Mouse (Mus musculus) activated CD4-positive, CD25-positive, alpha-beta regulatory T cell, adult 9 weeks (primary cell): Measurements from ENCODE around the gene Phyhd1. TPM values are rescaled to one million over a fixed set of nuclear protein-coding genes. Genes with fewer than 3 reads are reported as not detected.

Experiments used
- polyA plus RNA-seq: library from polyadenylated mRNA; unstranded; fragments of 100-300 nt; shearing (Covaris generic); gene quantifications from one replicate; pipeline ENCODE4 v1.2.1, GENCODE M21; 2017

Phyhd1 gene
- polyA plus RNA-seq, result 7.2 TPM

DNA sequence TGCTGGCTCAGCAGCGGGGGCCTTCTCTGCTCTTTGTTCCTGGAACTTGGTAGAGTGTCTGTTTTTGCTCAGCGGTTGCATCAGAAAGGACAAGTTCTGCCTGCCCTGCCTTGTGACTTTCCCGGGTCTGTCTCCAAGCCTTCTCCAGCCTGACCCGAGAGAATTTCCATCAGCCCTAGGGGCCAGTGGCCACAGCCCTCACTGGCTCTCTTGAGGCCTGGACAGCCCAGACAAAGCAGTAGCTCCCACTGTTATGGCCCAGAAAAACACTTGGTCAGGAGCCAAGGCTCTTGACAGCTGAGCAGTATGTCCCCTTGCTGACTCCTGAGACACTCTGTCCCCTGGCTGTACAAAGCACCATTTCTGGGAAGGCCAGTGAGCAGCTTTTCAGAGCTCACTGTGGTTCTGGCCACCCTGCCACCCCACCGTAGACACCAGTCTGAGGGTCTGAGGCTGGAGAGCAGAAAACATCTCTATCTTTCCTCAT lies at the start of gene Phyhd1:
TSS of gene Phyhd1 (plus strand) at position 437 of the 487 bp plus-strand sequence.

DNA sequence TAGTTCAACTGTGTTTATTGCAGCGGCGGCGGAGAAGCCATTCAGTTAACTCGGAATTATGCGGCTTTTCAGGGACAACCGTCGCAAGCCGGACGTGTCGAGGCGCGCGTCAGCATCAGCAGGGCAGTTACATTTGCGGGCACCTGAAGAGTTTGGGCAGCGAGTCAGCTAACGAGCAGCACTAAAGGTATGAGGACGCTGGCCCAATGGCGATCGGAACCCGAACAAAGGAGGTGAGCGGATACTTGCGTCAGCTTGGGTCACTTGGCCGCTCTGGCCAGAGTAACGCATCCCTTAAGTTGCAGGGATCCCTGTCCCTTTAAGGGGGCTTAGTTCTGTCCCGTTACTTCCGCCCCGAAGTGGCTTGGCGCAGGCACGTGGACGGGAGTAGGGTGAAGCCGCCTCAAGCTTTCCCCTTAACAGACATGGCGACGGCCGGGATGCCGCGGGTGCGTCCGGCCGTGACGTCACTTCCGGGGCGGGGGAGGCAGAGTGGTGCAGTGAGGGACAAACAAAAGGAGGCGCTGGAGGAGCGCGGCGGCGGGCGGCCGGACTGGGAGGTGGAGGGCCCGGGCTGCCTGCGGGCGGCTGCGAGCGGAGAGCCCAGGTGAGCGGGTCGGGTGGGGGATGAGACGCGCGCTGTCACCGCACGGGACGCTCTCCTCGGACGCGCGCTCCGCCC lies 28.7 kb upstream of the Phyhd1 start, which contains the start of gene Lrrc8a:
TSS of gene Lrrc8a (plus strand) at position 517 of the 682 bp plus-strand sequence.

DNA sequence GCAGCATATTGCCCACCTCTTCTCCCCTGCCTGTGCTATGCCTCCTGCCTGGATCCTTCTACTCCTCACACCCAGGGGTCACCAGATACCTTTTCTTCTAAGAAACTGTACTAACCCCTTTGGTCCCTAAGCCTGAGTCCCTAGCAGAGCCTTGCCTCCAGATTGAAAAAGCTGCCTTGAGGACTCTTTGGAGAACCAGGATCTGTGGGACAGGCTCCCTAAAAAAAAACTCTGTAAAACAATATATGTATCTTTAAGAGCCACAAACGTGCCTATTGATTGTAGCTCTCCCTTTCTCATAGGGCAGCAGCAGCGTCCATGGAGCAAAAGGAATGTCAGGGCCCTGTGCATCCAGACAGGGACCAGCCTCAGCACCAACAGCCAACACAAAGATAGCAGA lies 25.7 kb upstream of the Phyhd1 start, which contains the start of gene Gm28035:
TSS of gene Gm28035 (plus strand) at position 301 of the 400 bp plus-strand sequence.

DNA sequence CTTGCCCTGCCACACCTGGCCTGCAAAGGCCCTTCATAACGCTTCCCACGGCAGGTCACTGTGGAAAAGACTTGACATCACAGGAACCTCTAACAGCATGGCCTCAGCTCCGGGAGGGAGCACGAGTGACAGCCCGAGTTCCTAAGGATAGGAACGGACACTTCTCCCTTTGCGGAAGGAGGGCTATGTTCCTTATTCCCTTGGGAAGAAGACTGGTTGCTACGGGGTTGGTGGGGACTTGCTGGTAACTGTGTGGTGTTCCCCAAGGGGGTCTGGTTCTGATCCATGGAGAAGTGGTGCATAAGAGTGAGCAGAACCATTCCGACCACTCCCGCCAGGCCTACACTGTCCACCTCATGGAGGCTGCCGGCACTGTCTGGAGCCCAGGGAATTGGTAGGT lies 14.7 kb downstream of the Phyhd1 start, which contains the start of gene Gm28038:
TSS of gene Gm28038 (plus strand) at position 301 of the 400 bp plus-strand sequence.

DNA sequence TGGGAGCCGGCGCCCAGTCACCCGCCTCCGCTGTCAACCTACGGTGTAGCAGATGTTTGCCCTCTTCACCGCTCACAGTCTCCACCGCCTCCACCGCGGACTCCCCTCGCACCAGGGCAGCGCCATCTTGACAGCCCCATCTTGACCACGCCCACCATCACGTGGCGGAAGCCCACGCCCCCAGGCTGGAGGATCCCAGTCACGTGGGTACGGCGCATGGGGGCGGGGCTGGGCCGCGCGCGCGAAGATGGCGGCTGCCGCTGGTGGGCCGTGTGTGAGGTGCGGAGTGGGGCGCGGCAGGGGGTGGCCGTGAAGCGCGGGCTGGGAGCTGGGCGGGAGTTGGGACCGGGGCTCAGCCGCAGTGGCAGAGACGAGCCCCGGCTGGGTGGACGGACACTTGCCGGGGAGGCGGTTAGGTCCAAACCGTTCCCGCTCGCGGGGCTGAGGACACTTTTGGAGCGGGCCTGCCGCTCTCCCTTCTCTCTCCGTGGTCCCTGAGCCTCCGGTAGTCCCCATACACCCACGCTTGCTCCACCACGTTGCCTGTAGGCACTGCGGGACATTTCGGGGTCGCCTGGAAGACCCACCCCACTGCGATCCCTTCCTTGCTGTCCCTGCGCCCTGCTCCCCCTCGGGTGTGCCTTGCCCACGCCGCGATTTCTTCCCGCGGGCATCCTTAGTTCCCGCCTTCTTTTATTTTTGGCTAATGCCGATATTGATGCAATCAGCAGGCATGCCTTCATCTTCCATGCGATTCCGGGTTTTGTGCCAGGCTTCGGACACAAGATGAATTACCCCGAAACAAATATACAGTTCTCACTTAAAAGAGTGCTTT lies 20.4 kb downstream of the Phyhd1 start, which contains the start of the genes Dolk and Nup188:
TSS of gene Dolk (minus strand) at position 143 of the 835 bp plus-strand sequence.
TSS of gene Nup188 (plus strand) at position 206 of the 835 bp plus-strand sequence.

Other genes with a start within 250 kb of the Phyhd1 start
- gene Wdr34, start 217.3 kb upstream of the Phyhd1 start, polyA plus RNA-seq, result 1.3 TPM
- gene Set, start 208.8 kb upstream of the Phyhd1 start, polyA plus RNA-seq, result 144 TPM
- gene Pkn3, start 188.5 kb upstream of the Phyhd1 start, polyA plus RNA-seq, result 1.2 TPM
- 30.3 TPM for gene Zdhhc12, start 172.6 kb upstream of the Phyhd1 start, polyA plus RNA-seq
- gene Zer1, start 141.6 kb upstream of the Phyhd1 start, polyA plus RNA-seq, result 34.3 TPM
- 7.7 TPM for gene Tbc1d13, start 132.5 kb upstream of the Phyhd1 start, polyA plus RNA-seq
- 2.3 TPM for gene Endog, start 94.7 kb upstream of the Phyhd1 start, polyA plus RNA-seq
- gene Spout1, start 87.7 kb upstream of the Phyhd1 start, polyA plus RNA-seq, result 42.8 TPM
- gene Kyat1, start 60.4 kb upstream of the Phyhd1 start, polyA plus RNA-seq, result 12.3 TPM
- 7.8 TPM for gene Lrrc8a, start 28.5 kb upstream of the Phyhd1 start, polyA plus RNA-seq
- gene Gm28035, start 25.6 kb upstream of the Phyhd1 start, polyA plus RNA-seq, result 3.9 TPM
- not detected for gene Gm28038, start 14.8 kb downstream of the Phyhd1 start, polyA plus RNA-seq
- gene Dolk, start 20.1 kb downstream of the Phyhd1 start, polyA plus RNA-seq, result 17.4 TPM
- 27.8 TPM for gene Nup188, start 20.2 kb downstream of the Phyhd1 start, polyA plus RNA-seq
- gene Sh3glb2, start 93.1 kb downstream of the Phyhd1 start, polyA plus RNA-seq, result 148 TPM
- gene Miga2, start 98.0 kb downstream of the Phyhd1 start, polyA plus RNA-seq, result 15.6 TPM
- 38.7 TPM for gene Dolpp1, start 126.1 kb downstream of the Phyhd1 start, polyA plus RNA-seq
- 6.7 TPM for gene Crat, start 149.6 kb downstream of the Phyhd1 start, polyA plus RNA-seq
- 126 TPM for gene Ptpa, start 149.8 kb downstream of the Phyhd1 start, polyA plus RNA-seq
- 0.13 TPM for gene Ier5l, start 208.0 kb downstream of the Phyhd1 start, polyA plus RNA-seq